Mouse (Mus musculus) embryo, embryonic 9.5 days (tissue): ENCODE measurements around the gene Irx2.
A peak's percentile ranks its signal among the peaks of the same experiment; 100 is the strongest.

Experiments used
- DNase-seq: peaks from one replicate; pipeline ENCODE4 v3.0.0-alpha.2; 2017; ENCODE audit errors: extremely low spot score

Gene Irx2

GRCm38 (mm10) chr13:72628462-72628916 lies at the start of gene Irx2:
Gene Irx2, plus strand, starts transcription at chr13:72628820.
- peak; percentile 95 for DNase-seq

DNA sequence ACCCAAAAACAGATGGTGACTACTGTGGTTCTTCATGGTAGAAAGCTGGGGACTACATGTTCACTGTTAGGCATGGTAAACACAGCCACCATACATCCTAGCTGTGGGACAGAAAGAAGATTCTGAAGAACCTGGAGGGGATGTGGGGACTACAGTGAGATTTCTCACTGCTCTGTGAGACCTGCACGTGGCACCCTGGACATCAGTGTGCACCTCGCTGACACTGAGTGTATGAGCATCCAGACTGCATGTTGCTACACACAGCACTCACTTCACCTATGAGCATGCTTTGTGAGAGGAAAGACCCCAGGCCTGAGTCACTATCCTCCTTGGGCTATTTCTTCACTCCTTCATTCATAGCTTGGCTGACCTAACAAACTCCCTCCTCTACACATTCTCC lies 47.3 kb upstream of the Irx2 start:
- no peak for DNase-seq

DNA sequence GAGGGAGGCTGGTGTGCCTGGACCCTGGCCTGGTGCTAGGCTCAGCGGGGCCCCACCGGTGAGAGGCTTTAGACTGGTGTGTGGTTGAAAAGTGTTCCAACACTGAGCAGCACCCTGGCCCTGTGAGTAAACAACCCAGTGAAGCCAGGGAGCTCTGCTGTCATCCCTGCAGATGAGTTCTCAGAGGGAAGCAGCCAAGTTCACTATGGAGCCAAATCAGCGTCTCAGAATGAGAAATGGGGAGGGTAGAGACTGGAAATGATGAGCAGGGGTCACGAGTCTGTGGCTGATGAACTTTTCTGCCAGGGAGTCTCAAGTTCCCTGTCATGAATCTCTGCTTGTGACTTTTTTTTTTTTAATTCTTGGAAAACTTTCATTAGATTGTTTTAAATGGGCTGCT lies 36.1 kb upstream of the Irx2 start:
- DNase-seq = no peak

DNA sequence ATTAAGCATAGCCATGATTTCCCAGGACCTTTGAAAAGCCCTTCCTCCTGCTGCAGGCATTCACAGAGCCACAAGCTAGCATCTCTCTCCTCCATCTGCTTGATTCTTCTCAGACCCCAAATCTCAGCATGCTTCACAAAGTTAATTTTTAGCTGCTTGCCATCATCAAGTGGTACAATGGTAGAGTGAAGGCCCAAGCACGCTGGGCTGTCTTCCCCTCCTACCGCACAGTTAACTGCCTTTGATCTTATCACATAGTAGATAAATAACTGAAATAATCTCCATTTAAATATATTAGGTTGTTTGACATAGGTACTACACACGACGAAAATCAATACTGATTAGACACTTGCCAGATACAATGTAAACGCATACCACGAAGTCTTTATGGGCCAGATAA lies 35.3 kb upstream of the Irx2 start:
- no peak for DNase-seq

GRCm38 (mm10) chr13:72593710-72594111 lies 34.9 kb upstream of the Irx2 start:
- no peak for DNase-seq

DNA sequence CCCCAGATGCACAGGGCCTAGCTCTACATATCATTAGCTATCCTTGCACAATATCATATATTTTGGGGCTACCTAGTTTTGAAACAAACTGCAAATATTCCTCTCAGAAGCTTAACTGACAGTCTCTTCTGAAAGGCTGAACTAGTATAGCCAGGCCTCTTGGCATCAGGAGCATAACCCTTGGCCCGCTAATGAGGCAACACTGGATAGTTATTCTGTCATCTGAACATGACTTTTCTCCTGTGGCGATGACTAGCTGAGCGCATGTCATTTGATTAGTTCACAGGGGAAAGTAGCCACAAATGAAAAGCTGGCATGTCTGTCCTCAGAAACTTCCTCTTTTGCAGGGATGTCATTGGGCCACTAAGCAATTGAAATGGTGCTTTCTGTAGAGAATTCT lies 29.4 kb upstream of the Irx2 start:
- DNase-seq = no peak

DNA sequence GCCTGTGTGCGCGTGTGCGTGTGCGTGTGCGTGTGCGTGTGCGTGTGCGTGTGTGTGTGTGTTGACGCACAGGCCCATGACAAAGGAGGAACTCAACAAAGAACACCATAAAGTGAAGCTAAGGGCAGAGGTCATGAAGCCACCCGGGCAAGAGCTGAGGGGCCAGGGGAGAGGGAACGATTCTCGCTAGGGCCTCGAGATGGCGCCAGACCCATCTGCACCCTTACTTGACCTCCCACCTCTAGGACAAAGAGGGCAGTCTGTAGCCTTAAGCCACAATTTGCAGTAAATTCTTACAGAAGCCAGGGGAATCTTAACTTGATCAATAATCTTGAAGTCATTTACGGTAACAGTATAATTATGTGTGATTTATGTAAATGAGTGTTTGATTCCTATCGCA lies 19.9 kb upstream of the Irx2 start:
- peak; percentile 41 for DNase-seq

DNA sequence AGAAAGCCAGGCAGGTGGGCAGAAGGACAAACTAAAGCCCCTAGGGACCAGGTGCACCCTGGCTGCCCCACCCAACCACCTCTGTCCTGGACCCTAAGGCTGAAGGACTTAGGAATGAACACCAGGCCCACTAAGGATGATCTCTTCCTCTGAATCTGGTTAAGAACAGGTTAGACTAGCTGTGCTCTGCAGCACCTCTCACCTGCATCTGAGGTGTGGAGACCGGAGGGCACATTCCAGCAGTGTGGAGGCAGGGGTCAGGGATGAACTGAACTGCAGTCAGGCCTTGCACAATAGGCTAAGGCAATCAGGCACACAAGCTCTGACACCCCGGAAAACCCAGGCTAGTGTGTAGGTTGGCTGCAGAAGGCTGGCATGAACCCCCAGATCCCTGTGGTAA lies 18.3 kb upstream of the Irx2 start:
- no peak for DNase-seq

- peak; percentile 73 for DNase-seq
Measured at GRCm38 (mm10) chr13:72623926-72624846, 4.4 kb upstream of the Irx2 start.

- DNase-seq = no peak
Measured at GRCm38 (mm10) chr13:72624847-72625170, 3.8 kb upstream of the Irx2 start.

DNA sequence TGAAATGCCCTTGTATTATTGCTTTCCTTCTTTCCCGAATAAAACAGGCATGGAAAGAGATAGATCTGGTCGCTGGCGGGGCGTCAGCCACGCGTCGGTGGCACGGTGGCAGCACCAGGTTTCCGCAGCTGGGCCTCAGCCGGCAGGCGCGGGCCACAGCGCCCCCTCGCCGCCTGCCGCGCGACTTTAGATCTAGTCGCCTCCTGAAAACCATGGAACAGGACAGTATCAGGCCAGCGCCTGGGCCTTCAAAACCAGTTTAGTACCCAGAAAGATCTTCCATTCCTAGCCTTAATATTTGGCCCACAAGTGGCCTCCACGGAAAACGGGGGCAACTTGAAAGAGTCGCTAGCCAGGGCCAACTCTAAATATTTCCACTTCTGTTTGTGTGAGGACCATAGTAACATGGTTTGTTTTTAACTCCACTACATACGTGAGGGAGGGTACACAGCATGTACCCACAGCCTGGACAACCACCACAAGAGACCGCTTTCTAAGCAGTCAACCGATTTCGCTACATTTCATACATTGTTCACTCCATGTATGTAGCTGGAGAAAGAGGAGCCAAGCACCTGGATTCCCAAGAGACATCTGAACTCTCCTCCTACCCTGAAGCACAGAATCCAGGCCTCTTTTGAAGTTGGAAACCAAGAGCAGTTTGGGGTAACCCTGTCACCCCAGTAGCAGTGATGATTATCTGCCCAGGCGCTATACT lies 3.2 kb upstream of the Irx2 start:
- DNase-seq = peak; percentile 62

DNA sequence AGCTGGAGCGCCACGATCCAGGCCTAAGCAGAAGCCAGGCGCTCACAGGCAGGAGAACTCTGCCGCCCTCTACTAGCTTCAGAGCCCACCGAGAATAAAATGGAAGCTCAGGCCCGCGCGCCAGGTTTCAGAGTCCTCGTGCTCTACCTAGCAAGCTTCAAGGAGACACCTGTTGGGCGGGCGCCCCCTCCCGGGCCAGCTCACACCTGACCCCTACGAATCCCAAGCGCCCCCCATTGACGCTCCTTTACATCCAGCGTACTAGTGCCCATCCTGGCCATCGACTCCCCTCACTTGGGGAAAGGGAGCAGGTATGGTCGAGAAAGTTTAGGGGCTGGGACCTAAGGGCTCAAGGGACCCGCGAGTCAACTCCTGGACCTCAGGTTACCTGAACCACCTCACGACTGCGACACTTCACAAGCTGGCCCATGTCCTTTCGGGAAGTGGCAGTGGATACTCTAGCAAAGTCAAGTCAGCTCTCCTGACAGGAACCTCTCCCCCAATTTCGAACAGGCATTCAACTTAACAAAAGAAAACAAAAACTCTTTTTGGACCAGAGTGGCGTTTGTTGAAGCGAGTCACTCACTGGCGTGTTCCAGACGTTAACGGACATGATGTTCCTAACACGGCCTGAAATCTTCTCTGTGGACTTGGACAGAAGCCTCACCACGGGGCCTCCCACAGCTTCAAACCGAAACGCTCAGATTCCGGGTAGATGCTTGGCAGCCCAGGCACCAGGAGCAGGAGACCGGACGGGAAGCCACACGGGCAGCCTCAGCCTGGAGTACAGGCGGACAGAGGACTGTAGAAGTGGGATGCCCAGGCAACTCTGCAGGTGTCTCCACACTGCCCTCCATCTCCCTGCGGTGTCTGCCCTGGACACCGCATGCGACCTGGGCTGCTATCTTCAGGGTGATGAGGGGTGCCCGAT lies 964 bp upstream of the Irx2 start:
- peak; percentile 57 for DNase-seq

DNA sequence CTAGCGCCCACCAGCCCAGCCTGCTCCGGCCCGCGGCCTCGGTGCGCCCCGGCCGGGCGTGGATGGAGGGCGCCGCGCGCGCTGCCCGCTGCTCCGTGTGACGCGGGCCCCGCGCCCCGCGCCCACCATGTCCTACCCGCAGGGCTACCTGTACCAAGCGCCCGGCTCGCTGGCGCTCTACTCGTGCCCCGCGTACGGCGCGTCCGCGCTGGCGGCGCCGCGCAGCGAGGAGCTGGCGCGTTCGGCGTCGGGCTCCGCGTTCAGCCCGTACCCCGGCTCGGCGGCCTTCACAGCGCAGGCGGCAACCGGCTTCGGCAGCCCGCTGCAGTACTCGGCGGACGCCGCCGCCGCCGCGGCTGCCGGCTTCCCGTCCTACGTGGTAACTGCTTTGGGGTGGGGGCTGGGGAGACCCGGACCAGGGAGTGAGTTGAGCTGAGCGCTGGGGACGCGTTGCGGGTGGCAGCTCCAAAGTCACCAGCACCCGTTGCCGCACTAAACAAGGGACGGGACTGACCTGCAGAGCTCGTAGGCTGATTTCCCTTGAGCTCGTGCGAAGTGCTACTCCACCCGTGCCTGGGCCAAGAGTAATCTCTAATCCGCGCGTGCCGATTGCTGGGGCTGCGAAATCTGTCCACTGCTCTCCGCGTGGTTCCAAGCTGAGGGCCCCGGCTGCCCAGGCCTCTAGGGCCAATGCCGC lies 463 bp downstream of the Irx2 start:
- peak; percentile 72 for DNase-seq

DNA sequence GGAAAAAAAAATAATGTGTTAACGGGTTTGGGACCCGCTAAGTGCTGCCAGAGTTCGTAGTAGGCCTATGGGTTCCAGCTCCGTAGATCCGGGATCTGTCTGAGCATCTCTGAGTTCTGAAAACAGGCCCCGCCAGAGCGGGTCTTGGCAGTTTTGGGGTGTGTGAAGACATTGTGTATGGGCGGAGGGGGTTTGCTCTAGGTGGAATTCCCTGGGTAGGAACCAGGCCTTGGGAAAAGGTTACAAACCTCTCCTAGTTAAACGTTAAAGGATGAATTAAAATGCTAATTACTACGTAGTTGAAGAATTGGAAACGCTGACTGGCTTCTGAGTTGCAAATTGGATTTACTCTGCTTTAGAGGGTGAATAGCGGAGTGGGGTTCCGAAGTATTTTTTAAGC lies 1.2 kb downstream of the Irx2 start:
- peak; percentile 52 for DNase-seq

GRCm38 (mm10) chr13:72630501-72631372 lies 2.1 kb downstream of the Irx2 start:
- peak; percentile 42 for DNase-seq

DNA sequence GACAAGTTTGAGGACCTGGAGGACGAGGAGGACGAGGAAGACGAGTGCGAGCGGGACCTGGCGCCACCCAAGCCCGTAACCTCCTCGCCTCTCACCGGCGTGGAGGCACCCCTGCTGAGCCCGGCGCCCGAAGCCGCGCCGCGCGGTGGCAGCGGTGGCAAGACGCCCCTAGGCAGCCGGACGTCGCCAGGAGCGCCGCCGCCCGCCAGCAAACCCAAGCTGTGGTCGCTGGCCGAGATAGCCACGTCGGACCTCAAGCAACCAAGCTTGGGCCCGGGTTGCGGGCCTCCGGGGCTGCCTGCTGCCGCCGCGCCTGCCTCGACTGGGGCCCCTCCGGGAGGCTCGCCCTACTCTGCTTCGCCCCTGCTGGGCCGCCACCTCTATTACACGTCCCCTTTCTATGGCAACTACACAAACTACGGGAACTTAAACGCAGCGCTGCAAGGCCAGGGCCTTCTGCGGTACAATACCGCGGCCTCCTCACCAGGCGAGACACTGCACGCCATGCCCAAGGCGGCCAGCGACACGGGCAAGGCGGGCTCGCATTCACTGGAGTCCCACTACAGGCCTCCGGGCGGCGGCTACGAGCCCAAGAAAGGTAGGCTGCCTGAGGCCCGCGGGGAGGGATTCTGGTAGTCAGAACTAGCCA lies 2.9 kb downstream of the Irx2 start:
- peak; percentile 59 for DNase-seq

DNA sequence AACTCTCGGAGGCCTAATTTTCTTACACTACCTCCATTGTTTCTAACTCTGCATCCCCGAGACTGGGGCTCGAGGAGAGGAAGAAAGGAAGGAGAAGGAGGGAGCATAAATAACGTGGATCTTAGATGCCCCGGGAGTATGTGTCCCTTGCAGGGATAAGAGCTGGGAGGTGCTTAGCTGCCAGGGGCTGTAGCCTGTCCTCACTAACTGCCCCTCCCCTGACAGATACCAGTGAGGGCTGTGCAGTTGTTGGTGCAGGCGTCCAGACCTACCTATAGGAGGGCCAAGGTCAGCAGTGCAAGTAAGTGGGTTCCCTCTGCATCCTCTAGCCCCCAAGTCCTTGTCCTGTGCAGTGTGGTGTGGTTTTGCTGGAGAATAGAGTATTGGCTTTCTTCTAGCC lies 3.7 kb downstream of the Irx2 start:
- no peak for DNase-seq

- DNase-seq = no peak
Measured at GRCm38 (mm10) chr13:72633097-72633496, 4.5 kb downstream of the Irx2 start.

- peak; percentile 41 for DNase-seq
Measured at GRCm38 (mm10) chr13:72634752-72635315, 6.2 kb downstream of the Irx2 start.
